Mouse (Mus musculus): ENCODE measurements around the gene Dlgap4. TPM values are rescaled to one million over a fixed set of nuclear protein-coding genes. Genes with fewer than 3 reads are reported as not detected.

Gene Dlgap4
- polyA plus RNA-seq, 1 experiment from 2014 or later, result 230 TPM

DNA sequence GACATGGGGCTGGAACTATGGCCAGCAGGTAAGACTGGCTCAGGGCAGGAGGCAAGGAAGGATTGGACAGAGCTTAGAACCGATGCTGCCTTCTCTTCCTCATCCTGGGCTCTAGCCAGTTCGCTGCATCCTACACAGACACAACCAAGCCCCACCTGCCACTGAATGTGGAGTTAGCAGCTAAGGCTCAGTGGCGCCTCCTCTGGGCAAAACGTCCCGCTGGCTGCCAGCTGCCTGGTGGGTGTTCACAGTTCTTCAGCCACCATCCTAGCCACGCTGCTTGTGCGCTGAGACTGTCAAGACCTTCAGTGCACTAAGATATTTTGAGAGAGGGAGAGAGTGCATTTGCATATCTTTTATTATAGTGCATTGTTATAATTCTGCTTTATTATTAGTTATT lies 45.2 kb downstream of the Dlgap4 start:
- ATAC-seq (ENCODE audit: low read depth), result no peak
- 64% methylated on average over 7 of the region's 7 CpGs for WGBS
- no peaks in the 10 kb centered on the region for H3K27me3 ChIP-seq (ENCODE audit: control insufficient read depth, insufficient read depth, low read length)
- H3K4me1 ChIP-seq (ENCODE audit: control insufficient read depth, insufficient read depth, low read length), result no peaks in the 10 kb centered on the region
- H3K4me3 ChIP-seq (ENCODE audit: low read depth, low read length), result no peak overlapping the region
- H3K36me3 ChIP-seq (ENCODE audit: control insufficient read depth, insufficient read depth, low read length), result no peaks in the 10 kb centered on the region
- no peak overlapping the region for H3K9ac ChIP-seq (replicated peaks; ENCODE audit: low read depth, low read length)
- no peak overlapping the region for H3K4me2 ChIP-seq (ENCODE audit: low read depth, low read length)
- no peaks in the 10 kb centered on the region for H3K9me3 ChIP-seq (ENCODE audit: control insufficient read depth, low read length)
- H3K27ac ChIP-seq (ENCODE audit: low read depth, low read length), result no peak overlapping the region

DNA sequence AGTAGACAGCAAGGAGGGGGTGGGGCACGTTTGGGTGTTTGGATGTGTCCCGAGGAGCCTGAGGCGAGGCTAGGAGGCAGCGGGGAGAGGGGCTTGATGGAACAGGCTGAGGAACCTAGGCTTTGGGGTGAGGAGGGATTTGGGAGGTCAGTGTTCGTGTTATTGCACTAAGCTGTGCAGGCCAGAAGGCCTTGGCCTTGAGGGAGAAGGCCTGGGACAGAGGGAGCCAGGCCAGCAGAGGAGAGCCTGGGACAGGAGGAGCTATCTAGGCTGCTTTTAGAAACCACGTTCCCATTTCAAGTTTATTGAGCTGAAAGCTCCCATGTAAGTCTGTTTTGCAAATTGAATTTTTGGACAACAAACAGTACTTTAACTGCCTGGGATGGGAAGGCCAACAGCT lies 46.5 kb downstream of the Dlgap4 start:
- no peak overlapping the region for H3K4me3 ChIP-seq (ENCODE audit: low read depth, low read length)
- H3K9ac ChIP-seq (replicated peaks; ENCODE audit: low read depth, low read length), result no peak overlapping the region
- H3K27ac ChIP-seq (ENCODE audit: low read depth, low read length), result no peak overlapping the region
- no peaks in the 10 kb centered on the region for H3K36me3 ChIP-seq (ENCODE audit: control insufficient read depth, insufficient read depth, low read length)
- no peaks in the 10 kb centered on the region for H3K4me1 ChIP-seq (ENCODE audit: control insufficient read depth, insufficient read depth, low read length)
- no peaks in the 10 kb centered on the region for H3K9me3 ChIP-seq (ENCODE audit: control insufficient read depth, low read length)
- no peak for ATAC-seq (ENCODE audit: low read depth)
- H3K4me2 ChIP-seq (ENCODE audit: low read depth, low read length), result no peak overlapping the region
- H3K27me3 ChIP-seq (ENCODE audit: control insufficient read depth, insufficient read depth, low read length), result no peaks in the 10 kb centered on the region
- WGBS, result 77% methylated on average over 6 of the region's 6 CpGs

DNA sequence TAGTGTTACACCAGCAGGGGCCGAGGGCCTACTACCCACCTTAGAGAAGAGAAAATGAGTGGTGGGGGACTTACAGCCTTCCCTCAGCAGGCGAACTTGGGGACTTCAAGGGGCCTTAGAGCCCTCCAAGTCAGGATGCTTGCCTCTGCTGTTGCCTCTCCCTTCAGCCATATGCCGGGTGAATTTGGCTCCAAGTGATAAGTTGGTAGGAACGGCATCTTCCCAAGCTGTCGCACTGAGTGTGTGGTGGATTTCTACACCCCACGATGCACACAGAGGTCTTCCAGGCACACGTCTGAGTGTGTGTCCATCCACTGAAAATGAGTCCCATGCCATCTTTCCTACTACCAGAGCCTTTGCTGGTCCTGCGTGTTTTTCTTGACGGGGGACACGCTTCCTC lies 49.7 kb downstream of the Dlgap4 start:
- ATAC-seq (ENCODE audit: low read depth), result no peak
- WGBS, result 87% methylated on average over 10 of the region's 10 CpGs
- H3K9me3 ChIP-seq (ENCODE audit: control insufficient read depth, low read length), result no peaks in the 10 kb centered on the region
- no peaks in the 10 kb centered on the region for H3K36me3 ChIP-seq (ENCODE audit: control insufficient read depth, insufficient read depth, low read length)
- no peak overlapping the region for H3K4me2 ChIP-seq (ENCODE audit: low read depth, low read length)
- H3K4me3 ChIP-seq (ENCODE audit: low read depth, low read length), result no peak overlapping the region
- H3K9ac ChIP-seq (replicated peaks; ENCODE audit: low read depth, low read length), result no peak overlapping the region
- H3K4me1 ChIP-seq (ENCODE audit: control insufficient read depth, insufficient read depth, low read length), result peaks cover 5% of the 10 kb centered on the region; the same call in 1 of the 2 replicates
- H3K27me3 ChIP-seq (ENCODE audit: control insufficient read depth, insufficient read depth, low read length), result no peaks in the 10 kb centered on the region
- H3K27ac ChIP-seq (ENCODE audit: low read depth, low read length), result no peak overlapping the region

DNA sequence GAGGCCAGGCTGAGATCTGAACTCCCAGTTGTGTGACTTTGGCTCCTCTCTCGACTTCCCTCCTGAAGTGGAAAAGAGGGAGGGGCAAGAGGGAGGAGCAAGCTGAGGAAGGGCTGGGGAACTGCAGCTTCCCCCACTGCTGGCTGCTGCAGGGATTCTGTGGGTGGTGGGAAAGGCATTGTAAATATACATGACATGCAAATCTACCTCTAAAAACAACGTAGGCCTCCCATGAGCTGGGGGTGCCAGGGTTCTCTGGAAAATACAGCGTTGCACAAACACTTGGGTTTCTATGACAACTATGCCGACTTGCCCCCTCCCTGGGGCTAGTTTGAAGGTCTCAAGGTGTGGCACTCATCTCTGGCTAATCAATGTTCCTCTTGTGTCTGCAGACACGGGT lies 50.9 kb downstream of the Dlgap4 start:
- Histone ChIP-seq H3K9me3 (ENCODE audit: control insufficient read depth, low read length) (no peaks in the 10 kb centered on the region), H3K9ac (replicated peaks; ENCODE audit: low read depth, low read length) (no peak overlapping the region), H3K27me3 (ENCODE audit: control insufficient read depth, insufficient read depth, low read length) (no peaks in the 10 kb centered on the region), H3K27ac (ENCODE audit: low read depth, low read length) (no peak overlapping the region), H3K4me3 (ENCODE audit: low read depth, low read length) (no peak overlapping the region), H3K4me2 (ENCODE audit: low read depth, low read length) (no peak overlapping the region), H3K36me3 (ENCODE audit: control insufficient read depth, insufficient read depth, low read length) (no peaks in the 10 kb centered on the region), H3K4me1 (ENCODE audit: control insufficient read depth, insufficient read depth, low read length) (peaks cover 5% of the 10 kb centered on the region; the same call in 1 of the 2 replicates)
- ATAC-seq (ENCODE audit: low read depth), result no peak
- WGBS, result 21% methylated on average over 5 of the region's 5 CpGs

DNA sequence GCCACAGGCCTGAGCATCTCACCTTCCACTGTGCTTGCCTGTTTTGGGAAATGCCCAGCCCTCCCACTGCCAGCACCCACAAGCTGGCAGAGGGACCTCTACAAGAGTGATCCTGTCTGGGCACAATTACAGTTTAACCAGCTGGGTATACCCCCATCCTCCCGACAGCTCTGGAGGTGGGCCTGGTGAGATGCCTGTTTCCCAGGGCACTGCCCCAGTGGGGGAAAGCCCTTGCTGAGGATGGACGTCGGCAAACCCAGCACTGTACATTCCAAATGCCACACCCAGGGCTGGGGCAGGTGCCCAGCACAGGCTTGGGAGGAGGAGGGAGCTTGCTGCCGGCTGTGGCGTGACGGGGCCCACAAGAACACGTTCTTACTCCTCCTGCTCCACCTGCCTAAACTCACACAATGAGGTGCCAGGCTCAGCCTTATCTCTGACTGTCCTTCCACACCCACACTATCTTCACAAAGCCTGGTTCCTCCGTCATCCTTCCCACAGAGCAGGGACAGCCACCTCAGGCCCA lies 51.6 kb downstream of the Dlgap4 start:
- 84% methylated on average over 8 of the region's 8 CpGs for WGBS
- H3K4me2 ChIP-seq (ENCODE audit: low read depth, low read length), result no peak overlapping the region
- H3K9ac ChIP-seq (replicated peaks; ENCODE audit: low read depth, low read length), result no peak overlapping the region
- no peaks in the 10 kb centered on the region for H3K36me3 ChIP-seq (ENCODE audit: control insufficient read depth, insufficient read depth, low read length)
- H3K27me3 ChIP-seq (ENCODE audit: control insufficient read depth, insufficient read depth, low read length), result no peaks in the 10 kb centered on the region
- H3K9me3 ChIP-seq (ENCODE audit: control insufficient read depth, low read length), result no peaks in the 10 kb centered on the region
- no peak overlapping the region for H3K4me3 ChIP-seq (ENCODE audit: low read depth, low read length)
- no peak overlapping the region for H3K27ac ChIP-seq (ENCODE audit: low read depth, low read length)
- peaks cover 5% of the 10 kb centered on the region; the same call in 1 of the 2 replicates for H3K4me1 ChIP-seq (ENCODE audit: control insufficient read depth, insufficient read depth, low read length)
- no peak for ATAC-seq (ENCODE audit: low read depth)

DNA sequence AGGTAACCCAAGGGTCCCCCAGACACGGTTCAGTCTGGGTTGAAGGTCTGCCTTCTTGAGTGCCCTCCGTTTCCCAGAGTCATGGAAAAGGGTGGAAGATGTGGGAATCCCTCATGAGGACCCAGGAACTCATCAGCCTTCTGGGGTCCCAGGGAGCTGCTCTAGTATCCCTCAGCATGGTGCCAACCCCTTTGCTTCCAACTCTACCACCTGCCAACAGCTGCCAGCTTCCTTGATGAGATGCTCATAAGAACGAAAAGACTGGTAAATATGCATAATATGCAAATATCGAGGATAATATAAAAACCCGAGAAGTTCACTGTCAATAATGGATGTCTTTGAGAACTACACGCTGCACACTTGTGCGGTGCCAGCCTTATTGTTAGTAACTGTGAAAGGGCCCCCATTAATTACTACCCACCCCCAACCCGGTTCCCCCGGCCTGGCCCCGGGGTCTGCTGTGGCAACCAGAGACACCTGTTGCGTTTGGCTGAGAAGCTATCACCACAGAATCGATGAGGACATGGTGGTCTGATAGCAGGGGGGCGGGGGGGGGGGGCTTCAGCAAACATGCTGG lies 52.2 kb downstream of the Dlgap4 start:
- Histone ChIP-seq H3K9ac (replicated peaks; ENCODE audit: low read depth, low read length) (no peak overlapping the region), H3K27me3 (ENCODE audit: control insufficient read depth, insufficient read depth, low read length) (no peaks in the 10 kb centered on the region), H3K4me3 (ENCODE audit: low read depth, low read length) (no peak overlapping the region), H3K36me3 (ENCODE audit: control insufficient read depth, insufficient read depth, low read length) (no peaks in the 10 kb centered on the region), H3K9me3 (ENCODE audit: control insufficient read depth, low read length) (no peaks in the 10 kb centered on the region), H3K4me1 (ENCODE audit: control insufficient read depth, insufficient read depth, low read length) (peaks cover 5% of the 10 kb centered on the region; the same call in 1 of the 2 replicates), H3K27ac (ENCODE audit: low read depth, low read length) (no peak overlapping the region), H3K4me2 (ENCODE audit: low read depth, low read length) (no peak overlapping the region)
- 64% methylated on average over 13 of the region's 13 CpGs for WGBS
- ATAC-seq (ENCODE audit: low read depth), result peak; percentile 38; the same call in 1 of the 2 replicates

DNA sequence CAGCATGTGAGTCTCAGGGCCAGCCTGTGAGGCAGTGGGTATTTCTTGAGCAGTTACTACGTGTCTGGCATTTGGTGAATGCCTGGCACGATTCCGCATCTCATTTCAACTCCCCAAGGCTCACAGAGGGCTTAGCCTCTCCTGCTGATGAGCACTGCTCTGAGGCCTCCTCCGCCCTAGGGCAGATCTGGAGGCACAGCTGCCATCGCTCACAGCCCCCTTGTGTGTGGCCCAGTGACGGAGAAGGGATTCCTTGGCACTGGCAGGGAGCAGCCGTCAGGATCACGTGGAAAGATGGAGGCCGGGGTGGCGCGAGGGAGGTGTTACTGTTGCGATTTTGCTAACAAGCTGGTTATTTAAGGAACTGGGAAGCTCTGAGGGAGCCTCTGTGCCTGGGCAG lies 52.7 kb downstream of the Dlgap4 start:
- H3K27ac ChIP-seq (ENCODE audit: low read depth, low read length), result no peak overlapping the region

DNA sequence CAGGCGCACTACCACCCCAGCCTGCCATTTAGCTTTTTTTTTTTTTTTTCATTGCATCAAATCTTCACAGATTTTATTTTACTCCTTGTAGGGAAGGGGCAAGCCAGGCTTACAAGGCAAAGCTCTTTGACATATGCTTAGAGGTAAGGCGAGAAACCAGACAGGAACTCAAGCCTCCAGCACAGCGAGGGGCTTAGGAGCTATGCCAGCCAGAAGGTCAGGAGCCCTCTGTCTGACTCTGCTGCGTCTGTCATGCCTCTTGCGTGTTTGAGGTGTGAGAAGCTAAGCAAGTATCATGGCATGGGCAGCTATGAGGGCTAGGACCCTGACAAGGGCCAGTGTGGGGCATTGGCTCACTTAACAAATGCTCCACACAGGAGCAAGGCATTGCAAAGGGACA lies 53.8 kb downstream of the Dlgap4 start:
- Histone ChIP-seq H3K36me3 (ENCODE audit: control insufficient read depth, insufficient read depth, low read length) (no peaks in the 10 kb centered on the region), H3K9ac (replicated peaks; ENCODE audit: low read depth, low read length) (no peak overlapping the region), H3K27ac (ENCODE audit: low read depth, low read length) (no peak overlapping the region), H3K4me3 (ENCODE audit: low read depth, low read length) (no peak overlapping the region), H3K4me2 (ENCODE audit: low read depth, low read length) (no peak overlapping the region), H3K4me1 (ENCODE audit: control insufficient read depth, insufficient read depth, low read length) (peaks cover 5% of the 10 kb centered on the region; the same call in 1 of the 2 replicates), H3K27me3 (ENCODE audit: control insufficient read depth, insufficient read depth, low read length) (no peaks in the 10 kb centered on the region), H3K9me3 (ENCODE audit: control insufficient read depth, low read length) (no peaks in the 10 kb centered on the region)
- ATAC-seq (ENCODE audit: low read depth), result no peak
- 87% methylated on average over 5 of the region's 5 CpGs for WGBS

More for the DNA sequence above, 52.7 kb downstream of the Dlgap4 start:
- Histone ChIP-seq H3K27me3 (ENCODE audit: control insufficient read depth, insufficient read depth, low read length) (no peaks in the 10 kb centered on the region), H3K4me2 (ENCODE audit: low read depth, low read length) (no peak overlapping the region), H3K9me3 (ENCODE audit: control insufficient read depth, low read length) (no peaks in the 10 kb centered on the region), H3K4me1 (ENCODE audit: control insufficient read depth, insufficient read depth, low read length) (peaks cover 5% of the 10 kb centered on the region; the same call in 1 of the 2 replicates), H3K4me3 (ENCODE audit: low read depth, low read length) (no peak overlapping the region), H3K9ac (replicated peaks; ENCODE audit: low read depth, low read length) (no peak overlapping the region), H3K36me3 (ENCODE audit: control insufficient read depth, insufficient read depth, low read length) (no peaks in the 10 kb centered on the region)
- WGBS, result 36% methylated on average over 12 of the region's 12 CpGs
- ATAC-seq (ENCODE audit: low read depth), result peak; percentile 74; the same call in 1 of the 2 replicates

DNA sequence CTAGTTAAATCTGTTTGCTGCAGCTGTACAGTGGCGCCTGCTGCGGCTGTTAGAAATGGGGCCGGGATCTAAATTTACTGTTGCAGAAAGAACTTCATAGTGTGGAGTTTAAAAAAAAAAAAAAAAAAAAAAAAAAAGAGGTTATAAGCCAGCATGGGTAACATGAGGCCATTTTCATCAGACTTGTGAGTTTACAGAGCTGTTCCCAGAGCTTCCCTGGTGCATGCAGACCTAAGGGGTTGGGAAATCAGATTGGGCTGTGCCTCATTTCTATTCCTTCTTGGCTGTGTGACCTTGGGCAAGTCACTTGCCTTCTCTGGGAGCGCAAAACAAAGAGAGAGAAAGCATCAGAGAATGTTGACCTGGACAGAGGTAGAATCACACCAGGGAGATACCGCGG lies 55.1 kb downstream of the Dlgap4 start:
- 91% methylated on average over 6 of the region's 6 CpGs for WGBS
- Histone ChIP-seq H3K36me3 (ENCODE audit: control insufficient read depth, insufficient read depth, low read length) (no peaks in the 10 kb centered on the region), H3K9ac (replicated peaks; ENCODE audit: low read depth, low read length) (no peak overlapping the region), H3K4me1 (ENCODE audit: control insufficient read depth, insufficient read depth, low read length) (peaks cover 5% of the 10 kb centered on the region; the same call in 1 of the 2 replicates), H3K9me3 (ENCODE audit: control insufficient read depth, low read length) (no peaks in the 10 kb centered on the region), H3K27ac (ENCODE audit: low read depth, low read length) (no peak overlapping the region), H3K4me3 (ENCODE audit: low read depth, low read length) (no peak overlapping the region), H3K4me2 (ENCODE audit: low read depth, low read length) (no peak overlapping the region), H3K27me3 (ENCODE audit: control insufficient read depth, insufficient read depth, low read length) (no peaks in the 10 kb centered on the region)
- ATAC-seq (ENCODE audit: low read depth), result no peak
